Mouse (Mus musculus) C2C12 (cell line): ENCODE results near the gene Dad1. TPM values are rescaled to one million over a fixed set of nuclear protein-coding genes. Genes with fewer than 3 reads are reported as not detected.

Experiments used
- H3K27me3 ChIP-seq: one replicate; pipeline ENCODE4 v1.6.1; 2011; ENCODE audit not compliant: control insufficient read depth, insufficient read depth, insufficient read length
- H3K36me3 ChIP-seq: one replicate; pipeline ENCODE4 v1.6.1; 2011; ENCODE audit not compliant: control insufficient read depth, insufficient read depth
- H3K4me3 ChIP-seq: one replicate; pipeline ENCODE4 v1.5.1; 2011; ENCODE audit warnings: mild to moderate bottlenecking, control low read depth; ENCODE audit not compliant: poor library complexity, insufficient read depth, severe bottlenecking
- H3K79me2 ChIP-seq: one replicate; pipeline ENCODE4 v1.6.1; 2011; ENCODE audit not compliant: control insufficient read depth, insufficient read depth
- H3K79me3 ChIP-seq: one replicate; pipeline ENCODE4 v1.6.1; 2011; ENCODE audit warnings: low read depth, control low read depth
- H3ac ChIP-seq: one replicate; pipeline ENCODE3; 2011; ENCODE audit warnings: low read depth; ENCODE audit not compliant: control insufficient read depth, insufficient read length
- CEBPB ChIP-seq: IDR thresholded peaks from one replicate; pipeline ENCODE4 v1.6.1; 2011; ENCODE audit warnings: low read depth, mild to moderate bottlenecking, control low read depth, moderate library complexity
- CTCF ChIP-seq: IDR thresholded peaks from one replicate; pipeline ENCODE4 v1.5.1; 2011; ENCODE audit not compliant: control insufficient read depth, insufficient read depth, insufficient read length
- FOSL1 ChIP-seq: IDR thresholded peaks from one replicate; pipeline ENCODE4 v1.8.0; 2011; ENCODE audit warnings: mild to moderate bottlenecking, low read length; ENCODE audit not compliant: poor library complexity, insufficient read depth, severe bottlenecking
- MAX ChIP-seq: IDR thresholded peaks from one replicate; pipeline ENCODE4 v1.6.1; 2011; ENCODE audit warnings: mild to moderate bottlenecking, control low read depth
- MYOD1 ChIP-seq: IDR thresholded peaks from one replicate; pipeline ENCODE4 v1.6.1; 2011; ENCODE audit warnings: low read depth; ENCODE audit not compliant: control insufficient read depth, insufficient read length
- MYOG ChIP-seq: IDR thresholded peaks from one replicate; pipeline ENCODE4 v1.6.1; 2011; ENCODE audit not compliant: control insufficient read depth, insufficient read length; ENCODE audit errors: extremely low read depth
- USF1 ChIP-seq: IDR thresholded peaks from one replicate; pipeline ENCODE4 v1.6.1; 2011; ENCODE audit warnings: low read depth, mild to moderate bottlenecking, control low read depth, moderate library complexity
- polyA plus RNA-seq: library from polyadenylated mRNA; unstranded; fragments of >200 nt; fragmentation: generic; extraction: Trizol; gene quantifications from one replicate; pipeline ENCODE4 v1.2.1, GENCODE M21; 2012; ENCODE audit warnings: missing spikeins

Gene Dad1
- polyA plus RNA-seq, 1 experiment = 262 TPM

DNA sequence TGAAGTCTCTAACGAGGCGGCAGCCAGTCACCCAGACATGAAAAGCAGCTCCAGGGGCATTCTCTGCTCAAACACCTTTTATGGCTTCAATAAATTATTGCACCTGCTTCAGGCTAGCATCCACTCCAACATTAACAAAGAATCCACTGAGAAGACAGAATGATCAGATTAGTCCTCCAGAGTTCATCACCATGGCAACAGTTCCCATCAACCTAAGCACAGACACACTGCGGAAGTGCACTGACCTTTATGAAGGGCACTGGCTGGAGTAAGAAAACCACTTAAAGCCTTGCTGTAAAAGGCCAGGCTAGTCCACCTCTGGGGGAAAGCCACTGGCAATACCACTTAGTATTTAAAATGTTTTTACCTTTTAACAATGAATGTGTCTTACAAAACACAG, 9.7 kb downstream of the Dad1 start:
- H3K27me3 ChIP-seq = no peaks in the 10 kb centered on the region
- H3K36me3 ChIP-seq = peaks cover 61% of the 10 kb centered on the region
- peaks cover 74% of the 10 kb centered on the region for H3K79me2 ChIP-seq
- no peak overlapping the region for H3ac ChIP-seq
- H3K4me3 ChIP-seq = no peak overlapping the region
- peaks cover 29% of the 10 kb centered on the region for H3K79me3 ChIP-seq
- TF ChIP-seq MAX (no peak), MYOD1 (no peak), FOSL1 (no peak), USF1 (no peak), CTCF (no peak), CEBPB (no peak), MYOG (no peak)

DNA sequence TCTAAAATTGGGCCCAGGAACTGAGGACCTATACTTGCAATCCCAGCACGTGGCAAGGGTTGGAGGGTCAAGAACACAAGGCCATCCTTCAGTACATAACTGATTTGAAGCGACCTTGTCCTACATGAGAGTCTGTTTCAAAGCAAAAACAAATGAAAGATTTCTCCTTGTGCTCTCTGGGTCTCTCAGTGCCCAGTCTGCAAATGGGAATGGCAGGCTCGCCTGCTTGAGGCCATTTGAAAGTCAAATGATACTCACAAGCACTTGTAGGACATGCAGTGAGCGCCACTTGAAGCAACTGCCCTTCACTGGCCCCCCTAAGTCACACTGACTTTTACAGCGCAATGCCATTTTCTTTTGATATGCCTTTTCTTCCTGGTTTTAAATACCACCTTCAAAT, 13.4 kb downstream of the Dad1 start:
- Histone ChIP-seq H3K79me2 (peaks cover 51% of the 10 kb centered on the region), H3ac (no peak overlapping the region), H3K79me3 (peaks cover 8% of the 10 kb centered on the region), H3K27me3 (no peaks in the 10 kb centered on the region), H3K36me3 (peaks cover 53% of the 10 kb centered on the region), H3K4me3 (no peak overlapping the region)
- TF ChIP-seq MYOG (no peak), MYOD1 (no peak), CTCF (no peak), MAX (no peak), FOSL1 (no peak), CEBPB (no peak), USF1 (no peak)

DNA sequence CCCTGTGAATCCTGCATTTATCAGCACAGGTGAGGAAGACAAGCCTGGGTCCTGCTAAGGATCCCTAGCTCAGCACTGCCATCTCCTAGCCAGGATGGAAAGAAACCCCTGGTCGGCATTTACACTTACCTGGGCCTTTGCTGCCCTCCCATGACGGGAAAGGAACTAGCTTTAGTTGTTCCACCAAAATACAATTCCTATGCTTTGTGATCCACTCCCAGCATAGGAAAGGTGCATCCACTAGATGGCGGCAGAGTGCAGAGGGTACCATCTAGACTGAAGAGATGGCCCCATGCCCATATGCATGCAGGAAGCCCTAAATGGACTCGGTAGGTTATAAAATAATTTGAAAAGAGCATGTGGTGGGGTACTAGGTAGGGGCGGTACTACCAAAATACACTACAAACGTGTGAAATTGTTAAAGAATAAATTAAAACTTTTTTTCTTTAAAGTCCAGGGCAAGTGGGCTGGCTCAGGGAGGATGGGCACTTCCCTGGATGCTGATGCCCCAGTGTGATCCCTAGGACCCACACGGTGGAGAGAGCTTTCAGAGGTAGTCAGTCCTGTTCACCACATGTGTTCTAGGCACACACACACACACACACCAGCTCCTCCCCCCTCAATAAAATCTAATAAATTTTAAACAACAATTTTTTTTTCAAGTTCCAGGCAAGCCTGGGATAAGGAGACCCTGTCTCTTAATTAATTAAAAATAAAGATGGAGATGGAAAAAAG, 14.7 kb downstream of the Dad1 start:
- Histone ChIP-seq H3K79me3 (peaks cover 8% of the 10 kb centered on the region), H3K36me3 (peaks cover 50% of the 10 kb centered on the region), H3ac (no peak overlapping the region), H3K79me2 (peaks cover 37% of the 10 kb centered on the region), H3K27me3 (no peaks in the 10 kb centered on the region), H3K4me3 (no peak overlapping the region)
- TF ChIP-seq CTCF = peak; percentile 56
- TF ChIP-seq FOSL1 = no peak

DNA sequence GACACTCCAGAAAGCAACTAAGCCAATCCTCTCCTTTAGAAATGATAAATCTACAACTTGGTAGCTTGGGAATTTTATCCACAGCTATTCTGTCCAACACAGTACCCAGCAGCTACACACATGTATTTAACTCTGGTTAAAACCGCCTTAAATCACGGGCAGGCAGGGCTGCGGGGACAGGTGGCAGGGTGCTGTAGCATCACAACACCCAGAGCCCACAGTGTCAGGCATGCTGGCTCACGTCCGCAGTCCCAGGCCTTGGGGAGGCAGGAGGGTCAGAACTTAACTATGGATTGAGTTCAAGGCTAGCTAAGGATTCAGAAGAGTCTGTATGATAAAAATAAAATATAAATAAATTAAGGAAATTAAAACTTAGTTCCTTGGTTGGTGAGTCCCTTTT, 17.0 kb downstream of the Dad1 start:
- TF ChIP-seq CTCF (no peak), FOSL1 (no peak), MYOG (no peak), MYOD1 (no peak), USF1 (no peak), MAX (no peak), CEBPB (no peak)
- Histone ChIP-seq H3K79me3 (peaks cover 4% of the 10 kb centered on the region), H3K36me3 (peaks cover 34% of the 10 kb centered on the region), H3ac (no peak overlapping the region), H3K4me3 (no peak overlapping the region), H3K27me3 (no peaks in the 10 kb centered on the region), H3K79me2 (peaks cover 18% of the 10 kb centered on the region)

DNA sequence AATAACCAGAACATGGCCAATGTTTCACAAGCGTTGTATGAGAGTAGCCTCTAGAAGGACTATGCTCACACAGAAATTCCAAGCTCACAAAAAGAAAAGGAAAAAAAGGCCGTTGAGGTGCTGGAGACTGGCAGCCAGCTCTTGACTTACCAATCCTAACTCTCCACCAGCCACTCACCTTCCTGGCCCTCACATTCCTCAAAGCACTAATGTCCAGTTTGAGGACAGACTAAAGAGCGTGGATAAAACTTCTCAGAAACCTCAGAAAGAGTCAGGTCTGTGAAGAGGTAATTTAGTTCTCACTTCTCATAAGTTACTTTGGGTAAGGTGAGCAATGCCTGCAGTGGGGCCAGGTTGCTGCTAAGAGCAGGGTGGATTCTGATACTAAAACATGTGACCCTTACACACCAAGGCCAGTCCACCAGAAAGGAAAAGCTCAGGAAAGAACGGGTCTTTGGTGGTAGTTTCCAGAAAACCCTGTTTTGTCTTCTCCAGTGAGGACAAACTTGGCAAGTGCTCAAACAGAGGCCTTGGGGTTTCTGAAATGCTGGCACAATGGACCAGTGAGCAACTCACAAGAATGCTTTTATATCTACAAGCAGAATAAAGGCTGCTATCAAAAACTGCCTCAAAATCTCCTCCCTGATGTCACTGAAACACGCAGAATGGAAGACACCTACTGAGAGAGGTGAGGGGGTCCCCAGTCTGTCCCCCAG, 17.9 kb downstream of the Dad1 start:
- TF ChIP-seq USF1 (no peak), CTCF (no peak), MYOG (no peak), CEBPB (no peak), FOSL1 (no peak), MYOD1 (no peak), MAX (no peak)
- H3K27me3 ChIP-seq = no peaks in the 10 kb centered on the region
- H3K79me3 ChIP-seq = peaks cover 4% of the 10 kb centered on the region
- no peak overlapping the region for H3K4me3 ChIP-seq
- peaks cover 13% of the 10 kb centered on the region for H3K79me2 ChIP-seq
- no peak overlapping the region for H3ac ChIP-seq
- peaks cover 25% of the 10 kb centered on the region for H3K36me3 ChIP-seq
